Mouse (Mus musculus) forebrain, embryonic 13.5 days (tissue): Measurements from ENCODE around the gene Mib2. TPM values are rescaled to one million over a fixed set of nuclear protein-coding genes. Genes with fewer than 3 reads are reported as not detected.

ENCODE experiments used
- polyA plus RNA-seq: library from polyadenylated mRNA; unstranded; fragments of >200 nt; fragmentation: Nextera tagmentation; extraction: Ambion mirVana; gene quantifications from 2 replicates; pipeline ENCODE4 v1.2.1, GENCODE M21; 2015

Mib2 gene
- polyA plus RNA-seq, 1 experiment from 2014 or later = 29.8 TPM

Other genes with a start within 250 kb of the Mib2 start
- 0.18 TPM in 1 of 2 replicates, not detected in the other for gene Tmem52, start 200.1 kb downstream of the Mib2 start, polyA plus RNA-seq
- 937 and 949 TPM in 2 replicates for gene Gnb1, start 177.8 kb downstream of the Mib2 start, polyA plus RNA-seq
- 88.7 and 91.9 TPM in 2 replicates for gene Nadk, start 106.8 kb downstream of the Mib2 start, polyA plus RNA-seq
- gene Slc35e2, start 67.8 kb downstream of the Mib2 start, polyA plus RNA-seq = 10.6 and 10.7 TPM in 2 replicates
- 75.5 and 77.9 TPM in 2 replicates for gene Cdk11b, start 44.3 kb downstream of the Mib2 start, polyA plus RNA-seq
- gene Gm10563, start 23.8 kb downstream of the Mib2 start, polyA plus RNA-seq = not detected in 2 replicates
- 1.6 and 2.1 TPM in 2 replicates for gene Mmp23, start 15.8 kb downstream of the Mib2 start, polyA plus RNA-seq
- 1.9 and 2.3 TPM in 2 replicates for gene Fndc10, start 25.1 kb upstream of the Mib2 start, polyA plus RNA-seq
- gene Ssu72, start 35.6 kb upstream of the Mib2 start, polyA plus RNA-seq = 160 and 162 TPM in 2 replicates
- 1.9 and 2.4 TPM in 2 replicates for gene Tmem240, start 65.6 kb upstream of the Mib2 start, polyA plus RNA-seq
- 79.2 and 93.3 TPM in 2 replicates for gene Atad3a, start 91.9 kb upstream of the Mib2 start, polyA plus RNA-seq
- 15.1 and 15.3 TPM in 2 replicates for gene Vwa1, start 105.5 kb upstream of the Mib2 start, polyA plus RNA-seq
- 0.20 and 0.45 TPM in 2 replicates for gene Tmem88b, start 116.7 kb upstream of the Mib2 start, polyA plus RNA-seq
- 0.18 TPM in 1 of 2 replicates, not detected in the other for gene Ankrd65, start 121.2 kb upstream of the Mib2 start, polyA plus RNA-seq
- gene Mrpl20, start 133.7 kb upstream of the Mib2 start, polyA plus RNA-seq = 251 and 266 TPM in 2 replicates
- gene Ccnl2, start 143.3 kb upstream of the Mib2 start, polyA plus RNA-seq = 166 and 179 TPM in 2 replicates
- 147 and 151 TPM in 2 replicates for gene Aurkaip1, start 162.1 kb upstream of the Mib2 start, polyA plus RNA-seq
- 15.6 and 17.1 TPM in 2 replicates for gene Mxra8, start 170.5 kb upstream of the Mib2 start, polyA plus RNA-seq
- 7.2 and 7.6 TPM in 2 replicates for gene Dvl1, start 178.2 kb upstream of the Mib2 start, polyA plus RNA-seq
- 0.58 and 0.72 TPM in 2 replicates for gene Tas1r3, start 194.2 kb upstream of the Mib2 start, polyA plus RNA-seq
- gene Cptp, start 200.2 kb upstream of the Mib2 start, polyA plus RNA-seq = 19.1 and 22.3 TPM in 2 replicates
- 96.2 and 106 TPM in 2 replicates for gene Ints11, start 200.3 kb upstream of the Mib2 start, polyA plus RNA-seq
- 46.5 and 54.2 TPM in 2 replicates for gene Pusl1, start 222.6 kb upstream of the Mib2 start, polyA plus RNA-seq
- 51.0 and 56.7 TPM in 2 replicates for gene Acap3, start 222.6 kb upstream of the Mib2 start, polyA plus RNA-seq